Mouse (Mus musculus) megakaryocyte, embryonic 14.5 days (primary cell): Measurements from ENCODE around the gene Pold3.

ENCODE experiments used
- FLI1 ChIP-seq: IDR thresholded peaks from 2 replicates; pipeline ENCODE4 v1.6.1; 2012; ENCODE audit warnings: low read length, inconsistent platforms, mixed read lengths
- GATA1 ChIP-seq: IDR thresholded peaks from 3 replicates; pipeline ENCODE4 v1.6.1; 2012; ENCODE audit warnings: mixed read lengths, low read length, inconsistent platforms, borderline replicate concordance

DNA sequence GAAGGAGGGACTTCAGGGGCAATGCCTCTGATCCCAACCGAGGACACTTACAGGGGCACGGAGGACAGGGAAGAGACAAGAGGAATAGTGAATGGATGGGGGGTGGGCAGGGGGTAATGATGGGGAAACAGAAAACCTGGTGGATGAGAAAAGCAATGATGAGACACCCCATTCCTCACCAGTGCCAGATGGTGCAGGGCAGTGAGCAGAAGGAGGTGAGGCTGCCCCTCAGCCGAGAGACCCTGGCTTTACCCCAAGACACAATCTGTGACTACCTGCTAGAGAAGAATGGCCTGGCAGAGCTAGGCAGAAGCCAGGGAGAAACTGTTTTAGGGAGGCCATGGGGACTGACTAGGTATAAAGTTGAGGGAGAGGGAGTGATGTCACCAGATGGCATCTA is 84.9 kb downstream of the Pold3 start:
- TF ChIP-seq GATA1 (no peak), FLI1 (no peak)
